Mouse (Mus musculus): ENCODE measurements at regions not wholly inside any gene's neighbourhood (a gene's known extent, or its start where the extent isn't known, plus 50 kb on each side); places are given as distances from the start of the nearest gene placed in this dataset.
A peak's percentile ranks its signal among the peaks of the same experiment; 100 is the strongest.

DNA sequence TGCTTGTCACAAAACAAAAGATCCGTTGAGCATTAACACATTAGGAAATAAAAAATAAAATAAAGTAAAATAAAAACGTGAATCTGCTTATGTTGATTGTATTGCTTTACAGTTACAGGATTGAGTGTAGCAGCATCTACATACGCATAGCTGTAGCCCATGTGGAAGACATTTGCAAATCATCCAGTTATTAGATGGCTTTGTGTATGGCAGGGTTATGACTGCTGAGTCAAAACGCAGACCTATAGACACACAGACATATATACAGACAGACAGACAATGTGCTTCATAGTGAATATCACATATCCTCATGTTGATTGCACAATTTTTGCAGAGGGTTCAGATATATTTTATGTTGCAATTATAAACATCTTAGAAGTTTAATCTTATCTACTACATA is 64.5 kb downstream of the Gm11146 start:
- H3K36me3 ChIP-seq, result no peaks in the 10 kb centered on the region
- H3K4me1 ChIP-seq, result no peaks in the 10 kb centered on the region
- WGBS, result 85% methylated on average over 4 of the region's 4 CpGs

DNA sequence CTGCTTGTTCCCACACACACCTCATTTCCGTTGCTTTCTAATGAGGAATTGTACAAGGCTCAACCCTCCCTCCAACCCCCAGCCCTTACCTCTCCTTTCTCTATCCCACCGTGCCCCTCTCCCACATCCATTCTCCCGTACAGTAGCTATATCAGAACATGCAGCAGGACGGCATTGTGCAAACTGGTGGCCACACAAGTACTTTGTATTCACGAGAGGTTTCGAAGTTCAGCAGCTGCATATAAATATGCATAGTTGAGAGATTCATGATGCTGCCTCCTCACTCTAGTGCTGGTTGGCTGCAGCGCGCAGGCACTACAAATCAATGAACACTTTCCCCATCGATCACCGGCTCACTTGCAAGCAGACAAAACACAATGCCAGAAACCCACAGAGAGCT is 65.1 kb downstream of the Gm11146 start:
- no peak for DNase-seq (ENCODE audit: low spot score)
- H3K4me3 ChIP-seq, result no peak overlapping the region
- H3K27me3 ChIP-seq (ENCODE audit: insufficient read depth, poor library complexity, severe bottlenecking), result no peaks in the 10 kb centered on the region
- WGBS, result 80% methylated on average over 10 of the region's 10 CpGs
- H3K9me3 ChIP-seq, result no peaks in the 10 kb centered on the region
- H3K27ac ChIP-seq, result no peak overlapping the region
- H3K4me1 ChIP-seq, result no peaks in the 10 kb centered on the region
- H3K36me3 ChIP-seq, result no peaks in the 10 kb centered on the region

More for the DNA sequence above, 64.5 kb downstream of the Gm11146 start:
- Histone ChIP-seq H3K27me3 (ENCODE audit: insufficient read depth, poor library complexity, severe bottlenecking) (no peaks in the 10 kb centered on the region), H3K4me3 (no peak overlapping the region), H3K9me3 (no peaks in the 10 kb centered on the region), H3K27ac (no peak overlapping the region)
- no peak for DNase-seq (ENCODE audit: low spot score)

DNA sequence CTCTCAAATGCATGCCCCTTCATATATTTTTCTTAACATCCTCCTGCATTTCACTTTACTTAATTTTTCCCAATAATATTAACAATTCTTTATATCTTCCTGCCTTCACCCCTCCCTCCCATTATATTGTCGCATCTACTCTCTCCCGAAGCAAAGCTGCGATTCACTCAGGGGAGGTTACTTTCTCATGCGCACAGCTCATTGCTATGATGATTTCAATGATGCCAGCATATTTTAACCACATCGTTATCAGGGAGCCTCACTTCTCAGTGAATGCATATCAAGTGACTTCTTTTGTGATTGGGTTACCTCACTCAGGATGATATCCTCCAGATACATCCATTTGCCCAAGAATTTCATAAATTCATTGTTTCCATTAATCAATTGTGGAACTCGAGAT is 65.6 kb downstream of the Gm11146 start:
- WGBS, result 87% methylated on average over 6 of the region's 6 CpGs

DNA sequence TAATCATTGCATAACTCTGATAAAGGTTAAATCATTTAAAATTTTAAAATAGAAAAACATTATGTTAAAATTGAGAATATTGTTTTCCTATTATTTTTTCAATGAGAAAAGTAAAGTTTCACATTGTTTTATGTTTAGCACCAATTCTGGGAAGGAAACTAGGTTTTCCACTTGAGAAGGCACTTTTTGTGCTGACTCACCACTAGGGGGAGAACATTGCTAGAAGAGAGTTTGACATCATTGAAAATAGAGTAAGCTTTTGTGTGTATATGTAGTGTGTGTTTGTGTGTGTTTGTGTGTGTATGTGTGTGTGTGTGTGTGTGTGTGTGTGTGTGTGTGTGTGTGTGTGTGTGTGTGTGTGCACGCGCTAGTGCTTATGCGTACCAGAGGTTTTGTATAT is 66.9 kb downstream of the Gm11146 start:
- H3K27ac ChIP-seq, result no peak overlapping the region
- H3K36me3 ChIP-seq, result peaks cover 1% of the 10 kb centered on the region; the same call in 1 of the 2 replicates
- no peak overlapping the region for H3K4me3 ChIP-seq
- 77% methylated on average over 3 of the region's 3 CpGs for WGBS
- no peaks in the 10 kb centered on the region for H3K27me3 ChIP-seq (ENCODE audit: insufficient read depth, poor library complexity, severe bottlenecking)
- H3K9me3 ChIP-seq, result no peaks in the 10 kb centered on the region
- no peaks in the 10 kb centered on the region for H3K4me1 ChIP-seq
- no peak for DNase-seq (ENCODE audit: low spot score)

More for the DNA sequence above, 65.6 kb downstream of the Gm11146 start:
- DNase-seq (ENCODE audit: low spot score), result no peak
- no peaks in the 10 kb centered on the region for H3K27me3 ChIP-seq (ENCODE audit: insufficient read depth, poor library complexity, severe bottlenecking)
- no peaks in the 10 kb centered on the region for H3K4me1 ChIP-seq
- H3K27ac ChIP-seq, result no peak overlapping the region
- no peak overlapping the region for H3K4me3 ChIP-seq
- no peaks in the 10 kb centered on the region for H3K9me3 ChIP-seq
- no peaks in the 10 kb centered on the region for H3K36me3 ChIP-seq

DNA sequence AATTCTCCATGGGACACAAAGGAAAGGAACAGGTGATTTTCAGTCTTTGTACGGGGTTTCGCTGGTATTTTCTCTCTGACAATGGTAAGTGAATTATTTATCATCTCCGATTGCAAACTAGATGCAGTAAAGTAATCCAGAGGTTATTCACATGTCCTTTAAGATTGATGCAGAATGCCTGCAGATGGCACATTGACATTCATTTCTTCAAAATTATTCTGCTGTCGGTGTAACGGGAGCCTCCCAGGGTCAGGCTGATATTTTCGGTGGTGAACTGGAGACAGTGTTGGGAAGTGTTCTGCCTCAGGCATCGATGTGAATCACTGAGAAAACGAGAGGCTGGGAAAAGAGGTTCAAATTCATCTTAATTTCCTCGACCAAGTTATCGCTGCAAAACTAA is 70.3 kb downstream of the Gm11146 start:
- no peaks in the 10 kb centered on the region for H3K9me3 ChIP-seq
- H3K27ac ChIP-seq, result no peak overlapping the region
- no peaks in the 10 kb centered on the region for H3K27me3 ChIP-seq (ENCODE audit: insufficient read depth, poor library complexity, severe bottlenecking)
- no peak for DNase-seq (ENCODE audit: low spot score)
- H3K4me3 ChIP-seq, result no peak overlapping the region
- no peaks in the 10 kb centered on the region for H3K4me1 ChIP-seq
- peaks cover 4% of the 10 kb centered on the region; the same call in 1 of the 2 replicates for H3K36me3 ChIP-seq
- WGBS, result 89% methylated on average over 10 of the region's 10 CpGs

DNA sequence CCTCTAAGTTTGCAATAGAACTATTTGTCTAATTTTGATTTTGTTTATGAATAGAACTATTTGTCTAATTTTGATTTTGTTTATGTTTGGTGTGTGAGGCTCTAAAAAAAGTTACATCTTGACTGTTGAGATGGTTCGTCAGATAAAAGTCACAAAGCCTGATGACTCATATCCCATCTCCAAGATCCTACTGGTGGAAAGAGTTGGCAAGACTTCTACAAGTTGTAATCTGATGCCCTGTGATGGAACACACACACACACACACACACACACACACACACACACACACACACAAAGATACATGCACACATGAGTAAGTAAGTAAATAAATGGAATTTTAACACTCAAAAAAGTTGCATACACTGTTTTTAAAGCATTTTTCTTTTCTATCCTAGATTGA is 73.9 kb downstream of the Gm11146 start:
- H3K27ac ChIP-seq, result no peak overlapping the region
- no peak for DNase-seq (ENCODE audit: low spot score)
- H3K4me1 ChIP-seq, result no peaks in the 10 kb centered on the region
- peaks cover 4% of the 10 kb centered on the region; the same call in 1 of the 2 replicates for H3K36me3 ChIP-seq
- H3K9me3 ChIP-seq, result no peaks in the 10 kb centered on the region
- WGBS, result 74% methylated on average over 1 of the region's 1 CpGs
- no peaks in the 10 kb centered on the region for H3K27me3 ChIP-seq (ENCODE audit: insufficient read depth, poor library complexity, severe bottlenecking)
- H3K4me3 ChIP-seq, result no peak overlapping the region

DNA sequence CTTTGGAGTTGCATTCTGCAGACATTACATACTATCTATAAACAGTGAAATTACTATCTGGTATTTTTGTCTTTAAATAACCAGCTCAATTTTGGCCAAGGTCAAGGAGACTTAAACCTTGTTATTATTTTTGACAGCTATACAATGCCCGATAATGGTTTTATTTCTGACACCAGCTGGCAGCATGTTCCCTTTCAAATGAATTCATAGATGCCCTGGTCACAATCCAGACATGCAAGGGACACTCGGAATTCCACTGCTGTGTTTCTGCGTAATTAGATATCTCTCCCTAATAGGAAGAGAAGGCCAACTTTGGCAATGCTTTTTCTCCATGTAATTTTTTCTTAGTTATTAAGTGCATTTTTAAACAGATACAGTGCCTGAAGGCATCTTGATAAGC is 87.3 kb downstream of the Gm11146 start:
- H3K4me3 ChIP-seq, result no peak overlapping the region
- H3K9me3 ChIP-seq, result no peaks in the 10 kb centered on the region
- DNase-seq (ENCODE audit: low spot score), result no peak
- no peak overlapping the region for H3K27ac ChIP-seq
- no peaks in the 10 kb centered on the region for H3K36me3 ChIP-seq
- H3K4me1 ChIP-seq, result no peaks in the 10 kb centered on the region
- 77% methylated on average over 3 of the region's 3 CpGs for WGBS
- H3K27me3 ChIP-seq (ENCODE audit: insufficient read depth, poor library complexity, severe bottlenecking), result no peaks in the 10 kb centered on the region

DNA sequence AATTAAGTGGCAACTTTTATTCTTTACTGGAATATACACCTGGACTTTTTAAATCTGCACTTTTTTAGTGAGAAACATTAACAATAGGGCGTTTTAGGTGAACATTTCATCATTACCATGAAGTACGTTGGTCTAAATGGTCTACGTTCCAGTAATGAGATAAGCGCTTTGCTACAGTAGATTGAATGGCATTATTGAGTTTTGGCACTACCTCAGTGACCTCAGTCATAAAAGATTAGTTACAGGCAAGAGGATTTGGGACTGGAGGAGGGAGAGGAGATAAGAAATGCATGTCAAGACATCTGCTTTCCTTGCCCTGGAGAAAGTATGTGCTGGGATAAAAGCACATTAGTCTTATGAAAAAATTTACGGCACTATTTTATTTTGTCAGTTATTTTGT is 98.3 kb downstream of the Gm11146 start:
- H3K27me3 ChIP-seq (ENCODE audit: insufficient read depth, poor library complexity, severe bottlenecking), result no peaks in the 10 kb centered on the region
- WGBS, result 63% methylated on average over 5 of the region's 5 CpGs
- H3K4me1 ChIP-seq, result peaks cover 8% of the 10 kb centered on the region
- no peak overlapping the region for H3K27ac ChIP-seq
- peak overlapping the region; percentile 15; the same call in 1 of the 2 replicates for H3K4me3 ChIP-seq
- DNase-seq (ENCODE audit: low spot score), result no peak
- no peaks in the 10 kb centered on the region for H3K9me3 ChIP-seq
- H3K36me3 ChIP-seq, result peaks cover 5% of the 10 kb centered on the region; the same call in 1 of the 2 replicates

DNA sequence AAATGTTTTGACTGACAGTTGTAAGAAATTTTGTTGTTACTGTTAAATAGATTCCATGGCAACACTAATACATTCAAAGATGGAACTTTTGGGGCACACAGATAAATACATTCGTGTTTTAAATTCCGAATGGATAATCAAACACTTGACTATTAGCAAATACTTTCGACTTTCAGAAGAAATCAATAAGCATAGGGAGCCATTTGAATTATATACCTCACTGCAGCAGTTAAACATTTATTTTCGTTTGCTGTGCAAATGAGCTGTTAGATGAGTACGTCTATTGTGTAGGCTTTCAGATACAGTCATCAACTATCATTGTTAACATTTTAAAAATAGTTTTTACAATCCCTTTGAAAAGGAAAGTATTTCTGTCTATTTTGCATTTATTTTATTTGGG is 99.0 kb downstream of the Gm11146 start:
- no peaks in the 10 kb centered on the region for H3K9me3 ChIP-seq
- 0 out of 2 replicates have a peak overlapping the region, but pooled peaks have one; percentile 2 for H3K4me3 ChIP-seq
- WGBS, result 78% methylated on average over 5 of the region's 5 CpGs
- no peak overlapping the region for H3K27ac ChIP-seq
- DNase-seq (ENCODE audit: low spot score), result no peak
- peaks cover 8% of the 10 kb centered on the region for H3K4me1 ChIP-seq
- peaks cover 5% of the 10 kb centered on the region; the same call in 1 of the 2 replicates for H3K36me3 ChIP-seq
- no peaks in the 10 kb centered on the region for H3K27me3 ChIP-seq (ENCODE audit: insufficient read depth, poor library complexity, severe bottlenecking)

DNA sequence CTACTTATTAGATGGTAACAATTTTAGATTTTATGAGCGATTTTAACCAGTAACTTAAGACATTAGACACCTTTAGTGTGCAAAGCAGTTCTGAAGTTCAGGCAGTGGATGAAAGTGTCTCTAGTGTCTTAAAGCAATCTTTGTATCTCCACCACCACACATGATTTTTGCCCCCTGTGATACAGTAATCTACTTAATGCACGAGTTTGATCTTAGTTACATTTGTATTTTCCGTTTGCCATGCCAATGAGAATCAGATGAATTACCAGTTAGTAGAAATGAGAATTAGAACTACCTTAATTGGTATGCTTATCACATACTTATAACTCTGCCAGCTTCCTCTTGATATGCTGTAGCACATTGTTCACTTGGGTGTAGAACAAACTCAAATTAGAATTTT is 99.9 kb downstream of the Gm11146 start:
- Histone ChIP-seq H3K27ac (peak overlapping the region; percentile 85; the same call in 1 of the 2 replicates), H3K27me3 (ENCODE audit: insufficient read depth, poor library complexity, severe bottlenecking) (no peaks in the 10 kb centered on the region), H3K4me3 (peak overlapping the region; percentile 47; the same call in 1 of the 2 replicates), H3K4me1 (peaks cover 8% of the 10 kb centered on the region), H3K9me3 (no peaks in the 10 kb centered on the region), H3K36me3 (no peaks in the 10 kb centered on the region; the same call in 1 of the 2 replicates)
- 64% methylated on average over 3 of the region's 3 CpGs for WGBS
- DNase-seq (ENCODE audit: low spot score), result no peak

DNA sequence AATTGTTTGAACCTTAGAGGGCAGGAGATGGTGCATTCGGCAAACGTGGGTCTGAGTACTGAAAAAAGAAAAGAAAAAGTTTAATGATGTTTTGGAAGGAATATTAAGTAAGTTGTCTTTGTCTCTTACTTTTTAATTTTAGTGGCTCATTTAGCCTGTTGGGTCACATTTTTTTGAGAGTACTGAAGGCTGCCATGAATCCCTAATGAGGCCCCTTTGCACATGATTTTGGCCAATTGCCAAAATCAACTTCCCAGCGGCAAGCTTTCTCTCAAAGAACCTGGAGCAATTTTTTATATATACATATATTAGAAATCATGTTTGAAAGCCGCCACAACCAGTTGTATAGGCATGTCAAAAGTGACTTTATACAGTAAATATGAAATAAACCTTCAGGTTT is 100.9 kb downstream of the Gm11146 start:
- no peaks in the 10 kb centered on the region for H3K9me3 ChIP-seq
- 47% methylated on average over 4 of the region's 4 CpGs for WGBS
- no peak for DNase-seq (ENCODE audit: low spot score)
- no peaks in the 10 kb centered on the region for H3K27me3 ChIP-seq (ENCODE audit: insufficient read depth, poor library complexity, severe bottlenecking)
- H3K4me1 ChIP-seq, result peaks cover 8% of the 10 kb centered on the region
- peak overlapping the region; percentile 47 for H3K4me3 ChIP-seq
- H3K27ac ChIP-seq, result peak overlapping the region; percentile 85
- no peaks in the 10 kb centered on the region; the same call in 1 of the 2 replicates for H3K36me3 ChIP-seq

DNA sequence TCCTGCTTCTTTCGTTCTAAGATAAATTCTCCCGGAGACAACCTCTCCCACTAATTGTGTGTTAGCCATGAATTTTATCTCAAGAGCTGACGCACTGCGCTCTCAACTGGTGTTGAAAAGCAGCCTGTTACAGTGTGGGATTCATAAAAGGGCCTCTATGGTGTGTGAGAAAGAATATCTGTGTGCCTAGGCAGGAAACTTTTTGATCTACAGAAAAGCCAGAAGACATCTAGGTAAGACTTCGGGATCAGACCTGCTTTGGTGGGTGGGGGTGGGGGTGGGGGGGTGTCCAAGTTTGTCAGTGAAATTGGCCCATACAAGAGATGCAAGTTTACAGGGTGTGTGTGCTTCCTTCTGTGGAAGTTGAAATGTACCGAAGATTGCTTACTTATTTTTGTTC is 101.5 kb downstream of the Gm11146 start:
- DNase-seq (ENCODE audit: low spot score), result no peak
- H3K4me3 ChIP-seq, result peak overlapping the region; percentile 47

DNA sequence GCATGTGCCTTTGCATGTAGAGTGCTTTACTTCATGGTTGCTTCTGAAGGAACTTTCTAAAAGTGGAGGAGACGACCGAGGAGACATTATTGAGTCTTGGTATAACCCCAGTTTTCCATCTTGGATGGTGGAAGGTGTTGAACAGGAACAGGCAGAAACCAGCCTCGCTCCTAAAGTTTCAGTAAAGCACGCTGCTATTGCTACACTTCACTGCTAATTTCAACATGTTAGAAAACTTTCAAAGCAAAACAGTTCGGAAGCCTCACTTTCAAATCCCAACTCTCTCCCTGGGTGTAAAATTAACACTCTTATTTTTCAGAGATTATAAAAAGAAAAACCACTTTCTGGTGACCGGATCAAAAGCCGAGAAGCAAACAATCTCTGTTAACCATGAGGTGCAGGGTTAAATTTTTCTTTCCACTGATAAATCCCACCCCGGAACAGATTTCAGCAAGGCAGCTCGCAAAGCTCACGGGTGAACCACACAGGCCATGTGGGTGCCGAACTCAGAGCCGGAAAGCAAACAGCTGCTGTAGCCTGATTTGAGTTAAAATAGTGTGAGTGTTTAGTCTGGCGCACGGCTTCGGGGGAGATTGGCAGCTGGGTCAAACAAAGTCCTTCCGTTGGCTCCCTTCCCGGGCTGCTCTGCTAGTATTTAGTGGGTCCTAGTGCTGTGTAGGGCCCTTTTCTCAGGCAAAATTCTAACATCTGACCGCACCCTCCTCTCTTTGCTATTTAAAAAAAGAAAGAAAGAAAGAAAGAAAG is 102.2 kb downstream of the Gm11146 start:
- 39% methylated on average over 18 of the region's 18 CpGs for WGBS
- peak; percentile 84 for DNase-seq (ENCODE audit: low spot score)

More for the DNA sequence above, 101.5 kb downstream of the Gm11146 start:
- 19% methylated on average over 6 of the region's 6 CpGs for WGBS
- peak overlapping the region; percentile 85 for H3K27ac ChIP-seq
- H3K36me3 ChIP-seq, result no peaks in the 10 kb centered on the region; the same call in 1 of the 2 replicates
- no peaks in the 10 kb centered on the region for H3K9me3 ChIP-seq
- H3K4me1 ChIP-seq, result peaks cover 8% of the 10 kb centered on the region
- H3K27me3 ChIP-seq (ENCODE audit: insufficient read depth, poor library complexity, severe bottlenecking), result no peaks in the 10 kb centered on the region

More for the DNA sequence above, 102.2 kb downstream of the Gm11146 start:
- Histone ChIP-seq H3K4me3 (peak overlapping the region; percentile 47), H3K27me3 (ENCODE audit: insufficient read depth, poor library complexity, severe bottlenecking) (no peaks in the 10 kb centered on the region), H3K4me1 (peaks cover 8% of the 10 kb centered on the region), H3K27ac (peak overlapping the region; percentile 85), H3K9me3 (no peaks in the 10 kb centered on the region), H3K36me3 (no peaks in the 10 kb centered on the region)
